Mouse (Mus musculus): ENCODE results near the gene Epsti1.

DNA sequence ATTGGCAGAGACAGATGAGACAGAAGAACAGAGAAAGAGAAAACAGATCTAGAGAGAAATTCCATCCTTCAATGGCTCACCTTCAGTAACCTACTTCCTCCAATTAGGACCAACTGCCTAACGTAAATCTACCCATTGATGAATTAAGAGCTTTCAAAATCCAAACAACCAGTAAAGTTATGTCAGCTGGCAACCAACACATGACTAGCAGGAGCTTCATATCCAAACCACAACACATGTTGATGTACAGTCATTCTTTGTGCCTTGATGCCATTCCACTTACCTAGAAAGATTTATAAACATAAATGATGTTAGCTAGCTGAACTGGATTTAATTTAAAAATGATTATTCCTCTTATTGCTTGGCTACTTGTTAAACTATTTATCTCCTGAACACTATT lies 22.0 kb upstream of the Epsti1 start:
- TF ChIP-seq CTCF (IDR thresholded peaks at IDR 0.05; ENCODE audit: extremely low read depth, insufficient read depth, low read length) (no peak), POLR2A (IDR thresholded peaks at IDR 0.05; ENCODE audit: extremely low read depth, insufficient read depth, low read length) (no peak)
